Mouse (Mus musculus) lung, embryonic 16.5 days (tissue): Measurements from ENCODE around the gene Itga10. TPM values are rescaled to one million over a fixed set of nuclear protein-coding genes. Genes with fewer than 3 reads are reported as not detected.
A peak's percentile ranks its signal among the peaks of the same experiment; 100 is the strongest.

Experiments used
- ATAC-seq: fragments of 200-750 bp; cut with Nextera tagmentation; 2 replicates; pipeline ENCODE4 v1.8.0; 2017; ENCODE audit warnings: low read depth, mild to moderate bottlenecking, moderate library complexity
- H3K27ac ChIP-seq: fragments of 300-500 bp; sonication (generic); 2 replicates; pipeline ENCODE4 v1.5.1; 2014; ENCODE audit warnings: mild to moderate bottlenecking, control low read depth, low read length
- H3K27me3 ChIP-seq: fragments of 300-500 bp; sonication (generic); 2 replicates; pipeline ENCODE4 v1.6.1; 2014; ENCODE audit warnings: low read depth, low read length, mixed read lengths; ENCODE audit not compliant: control insufficient read depth, insufficient read depth
- H3K36me3 ChIP-seq: fragments of 300-500 bp; sonication (generic); 2 replicates; pipeline ENCODE4 v1.6.1; 2014; ENCODE audit warnings: low read length; ENCODE audit not compliant: control insufficient read depth, insufficient read depth
- H3K4me1 ChIP-seq: fragments of 300-500 bp; sonication (generic); replicated peaks from 2 replicates; pipeline ENCODE4 v1.6.1; 2014; ENCODE audit warnings: low read length, mixed read lengths; ENCODE audit not compliant: control insufficient read depth, insufficient read depth
- H3K4me2 ChIP-seq: fragments of 300-500 bp; sonication (generic); 2 replicates; pipeline ENCODE4 v1.6.1; 2014; ENCODE audit warnings: low read depth, low read length, control low read depth
- H3K4me3 ChIP-seq: fragments of 300-500 bp; sonication (generic); 2 replicates; pipeline ENCODE4 v1.5.1; 2014; ENCODE audit warnings: mild to moderate bottlenecking, low read length, control low read depth
- H3K9ac ChIP-seq: fragments of 300-500 bp; sonication (generic); 2 replicates; pipeline ENCODE4 v1.6.1; 2014; ENCODE audit warnings: low read length, control low read depth
- H3K9me3 ChIP-seq: fragments of 300-500 bp; sonication (generic); 2 replicates; pipeline ENCODE4 v1.6.1; 2016; ENCODE audit warnings: low read length; ENCODE audit not compliant: control insufficient read depth
- WGBS: fragments of 180-500 bp; shearing (Covaris S2); extraction: QIAGEN DNeasy Blood & Tissue Kit; methylation state at CpG from one replicate; pipeline ENCODE4 v1.1.7; 2014; 5-methylcytosine and 5-hydroxymethylcytosine counted together
- polyA plus RNA-seq: library from polyadenylated mRNA; unstranded; fragments of >200 nt; fragmentation: Nextera tagmentation; extraction: Ambion mirVana; gene quantifications from 2 replicates; pipeline ENCODE4 v1.2.1, GENCODE M21; 2015

Itga10 gene
- polyA plus RNA-seq, 1 experiment from 2014 or later: 1.0 TPM

DNA sequence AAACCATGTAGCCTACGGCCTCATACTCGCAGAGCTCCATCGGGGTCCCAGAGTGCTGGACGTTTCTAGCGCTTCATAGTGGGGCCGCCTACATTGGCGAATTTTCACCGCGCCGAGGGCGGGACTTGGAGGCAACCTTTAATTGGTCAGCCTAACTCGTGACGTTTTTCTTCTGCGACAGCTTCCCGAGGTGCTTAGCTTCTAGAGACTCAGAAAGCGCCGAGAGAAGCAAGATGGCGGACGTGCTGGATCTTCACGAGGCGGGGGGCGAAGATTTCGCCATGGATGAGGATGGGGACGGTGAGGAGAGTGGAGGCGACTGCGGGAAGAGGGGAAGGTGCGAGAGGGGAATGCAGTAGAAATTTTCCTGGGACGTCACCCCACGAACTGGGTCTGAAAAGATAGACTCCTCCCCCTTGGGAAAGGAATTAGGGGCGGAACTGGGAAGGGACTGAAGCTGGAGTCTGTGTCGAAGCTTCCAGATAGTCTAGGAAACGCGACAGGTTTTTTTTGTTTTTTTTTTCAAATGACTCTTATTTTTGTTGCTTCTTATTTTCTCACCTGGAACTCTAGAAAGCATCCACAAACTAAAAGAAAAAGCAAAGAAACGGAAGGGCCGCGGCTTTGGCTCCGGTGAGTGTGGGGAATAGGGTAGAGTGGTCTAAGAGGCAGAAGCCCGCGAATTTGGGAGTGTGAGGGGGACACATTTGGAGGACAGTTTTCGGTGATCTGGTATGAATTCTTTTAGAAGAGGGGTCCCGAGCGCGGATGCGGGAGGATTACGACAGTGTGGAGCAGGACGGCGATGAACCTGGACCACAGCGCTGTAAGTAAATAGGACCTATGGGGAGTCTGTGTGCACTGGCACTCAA, 15.4 kb upstream of the Itga10 start, which contains the start of gene Rbm8a:
Rbm8a (plus strand) TSS at position 205 of the 872 bp plus-strand sequence.
- H3K4me2 ChIP-seq: peak within 1 kb of the TSS; percentile 95
- peak within 1 kb of the TSS; percentile 83 for H3K9ac ChIP-seq
- ATAC-seq: peak; percentile 96
- H3K36me3 ChIP-seq: peaks cover 14% of the 10 kb centered on the region
- no peaks in the 10 kb centered on the region for H3K27me3 ChIP-seq
- peak within 1 kb of the TSS; percentile 90 for H3K4me3 ChIP-seq
- peak within 1 kb of the TSS; percentile 79 for H3K27ac ChIP-seq
- WGBS: under 1% methylated on average over 48 of the region's 48 CpGs
- H3K9me3 ChIP-seq: no peaks in the 10 kb centered on the region
- H3K4me1 ChIP-seq: peaks cover 12% of the 10 kb centered on the region; the same call in 1 of the 2 replicates

DNA sequence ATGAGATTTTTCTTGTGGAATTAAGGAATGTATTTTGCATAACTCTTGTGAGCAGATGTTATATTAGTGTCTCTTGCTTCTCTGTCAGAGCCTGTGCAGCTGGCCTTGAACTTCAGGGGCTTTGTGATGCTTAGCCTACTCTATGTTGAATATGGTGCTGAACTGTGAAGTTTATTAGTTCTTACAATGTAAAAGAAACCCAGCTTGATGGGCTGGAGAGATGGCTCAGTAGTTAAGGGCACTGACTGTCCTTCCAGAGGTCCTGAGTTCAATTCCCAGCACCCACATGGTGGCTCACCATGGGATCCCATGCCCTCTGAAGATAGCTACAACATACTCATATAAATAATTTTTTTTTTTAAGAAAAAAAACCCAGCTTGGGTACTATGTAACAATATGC, 13.3 kb upstream of the Itga10 start:
- ATAC-seq: no peak

DNA sequence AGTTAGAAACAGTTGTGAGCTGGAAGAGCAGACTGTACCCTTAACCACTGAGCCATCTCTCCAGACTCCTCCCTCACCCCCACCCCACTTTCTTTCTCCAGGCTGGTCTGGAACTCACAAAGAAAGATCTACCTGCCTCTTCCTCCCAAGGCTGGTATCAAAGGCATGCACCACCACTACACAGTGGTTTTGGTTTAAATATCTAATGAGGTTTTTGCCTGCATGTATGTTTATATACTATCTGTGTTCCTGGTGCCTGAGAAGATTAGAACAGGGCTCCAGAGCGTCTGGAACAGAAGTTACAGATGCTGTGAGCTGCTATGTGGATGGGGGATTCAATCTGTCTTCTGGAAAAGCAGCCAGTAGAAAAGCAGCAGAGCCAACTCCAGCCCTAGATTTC, 11.4 kb upstream of the Itga10 start:
- no peak overlapping the region for H3K4me3 ChIP-seq
- no peak overlapping the region for H3K27ac ChIP-seq
- H3K9ac ChIP-seq: no peak overlapping the region
- H3K4me1 ChIP-seq: peaks cover 22% of the 10 kb centered on the region
- ATAC-seq: no peak
- peaks cover 20% of the 10 kb centered on the region for H3K36me3 ChIP-seq
- WGBS: 61% methylated on average over 1 of the region's 1 CpGs
- H3K27me3 ChIP-seq: no peaks in the 10 kb centered on the region
- no peak overlapping the region for H3K4me2 ChIP-seq
- no peaks in the 10 kb centered on the region for H3K9me3 ChIP-seq

More for the DNA sequence above, 13.3 kb upstream of the Itga10 start:
- no peaks in the 10 kb centered on the region for H3K27me3 ChIP-seq
- H3K9ac ChIP-seq: no peak overlapping the region
- peaks cover 23% of the 10 kb centered on the region for H3K4me1 ChIP-seq
- H3K4me3 ChIP-seq: no peak overlapping the region
- no peak overlapping the region for H3K4me2 ChIP-seq
- H3K36me3 ChIP-seq: peaks cover 14% of the 10 kb centered on the region
- no peak overlapping the region for H3K27ac ChIP-seq
- H3K9me3 ChIP-seq: no peaks in the 10 kb centered on the region

DNA sequence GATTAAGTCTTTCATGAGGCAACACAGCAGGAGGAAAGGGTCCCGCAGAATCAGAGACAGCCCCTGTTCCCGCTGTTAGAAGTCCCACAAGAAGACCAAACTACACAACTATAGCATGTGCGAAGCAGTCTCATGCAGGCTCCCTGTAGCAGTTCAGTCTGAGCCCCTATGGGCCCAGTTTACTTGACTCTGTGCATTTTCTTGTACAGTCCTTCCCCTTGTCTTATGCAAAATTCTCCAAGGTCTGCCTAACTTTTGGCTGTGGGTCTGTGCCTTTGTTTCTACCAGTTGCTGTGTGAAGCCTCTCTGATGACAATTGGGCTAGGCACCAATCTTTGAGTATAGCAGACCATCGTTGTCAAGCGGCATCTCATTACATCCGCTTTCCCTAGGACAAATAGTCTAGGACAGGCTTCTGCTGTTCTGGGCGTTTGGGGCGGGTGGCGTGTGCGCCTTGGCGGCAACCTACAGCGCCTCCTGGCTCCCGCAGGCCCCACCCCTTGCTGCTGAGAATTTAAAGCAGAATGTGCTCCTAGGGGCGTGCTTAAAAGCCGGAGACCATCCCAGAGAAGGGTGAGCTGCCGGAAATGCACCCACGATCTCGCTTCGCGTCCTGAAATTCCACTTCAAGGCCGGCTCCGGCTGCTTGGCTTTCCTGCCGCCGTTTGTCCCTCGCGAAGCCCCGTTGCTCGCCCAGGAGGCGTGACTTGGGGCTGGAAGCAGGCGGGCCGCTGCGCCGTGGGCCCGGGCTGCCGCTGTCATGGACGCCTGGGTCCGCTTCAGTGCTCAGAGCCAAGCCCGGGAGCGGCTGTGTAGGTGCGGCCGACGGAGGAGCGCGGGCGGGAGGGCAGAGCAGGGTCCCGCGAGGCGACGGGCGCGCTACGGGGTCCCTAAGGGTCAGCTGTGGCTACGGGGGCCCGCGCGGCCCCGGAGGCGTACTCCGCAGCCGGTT, 10.2 kb upstream of the Itga10 start, which contains the start of the genes Pex11b and Gm42957:
Pex11b (plus strand) TSS at position 449 of the 952 bp plus-strand sequence.
Gm42957 (plus strand) TSS at position 547 of the 952 bp plus-strand sequence.
- peaks cover 19% of the 10 kb centered on the region for H3K4me1 ChIP-seq
- H3K27me3 ChIP-seq: no peaks in the 10 kb centered on the region
- H3K9me3 ChIP-seq: no peaks in the 10 kb centered on the region
- peaks cover 26% of the 10 kb centered on the region for H3K36me3 ChIP-seq
- peak within 1 kb of the TSS; percentile 87 for H3K27ac ChIP-seq
- ATAC-seq: peak; percentile 96
- peak within 1 kb of the TSS; percentile 79 for H3K4me3 ChIP-seq
- peak within 1 kb of the TSS; percentile 91 for H3K9ac ChIP-seq
- H3K4me2 ChIP-seq: peak within 1 kb of the TSS; percentile 62
- WGBS: 2% methylated on average over 60 of the region's 60 CpGs

DNA sequence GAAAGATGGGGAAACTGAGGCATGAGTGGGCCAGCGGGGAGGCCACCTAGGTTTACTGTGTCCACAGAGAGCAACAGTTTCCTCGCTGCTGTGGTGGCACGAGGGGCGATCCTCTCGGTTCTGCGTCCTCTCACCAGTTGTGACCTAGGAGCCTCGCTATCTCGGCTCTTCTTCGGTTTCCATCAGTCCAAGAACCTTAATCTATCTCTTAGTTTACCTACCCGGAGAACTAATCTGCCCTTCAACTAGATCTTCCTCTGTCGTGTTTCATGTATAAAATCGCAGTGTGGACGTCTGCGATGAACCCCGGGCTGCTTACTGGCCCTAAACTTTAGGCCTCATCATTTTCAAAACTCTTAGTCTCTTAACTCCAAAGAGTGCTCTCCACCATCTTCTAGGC, 9.5 kb upstream of the Itga10 start:
- Histone ChIP-seq H3K9me3 (no peaks in the 10 kb centered on the region), H3K4me3 (peak overlapping the region; percentile 79), H3K36me3 (peaks cover 31% of the 10 kb centered on the region), H3K27ac (peak overlapping the region; percentile 87), H3K4me1 (peaks cover 15% of the 10 kb centered on the region), H3K9ac (peak overlapping the region; percentile 91), H3K4me2 (peak overlapping the region; percentile 62), H3K27me3 (no peaks in the 10 kb centered on the region)
- WGBS: 8% methylated on average over 15 of the region's 15 CpGs
- no peak; the same call in 1 of the 2 replicates for ATAC-seq

DNA sequence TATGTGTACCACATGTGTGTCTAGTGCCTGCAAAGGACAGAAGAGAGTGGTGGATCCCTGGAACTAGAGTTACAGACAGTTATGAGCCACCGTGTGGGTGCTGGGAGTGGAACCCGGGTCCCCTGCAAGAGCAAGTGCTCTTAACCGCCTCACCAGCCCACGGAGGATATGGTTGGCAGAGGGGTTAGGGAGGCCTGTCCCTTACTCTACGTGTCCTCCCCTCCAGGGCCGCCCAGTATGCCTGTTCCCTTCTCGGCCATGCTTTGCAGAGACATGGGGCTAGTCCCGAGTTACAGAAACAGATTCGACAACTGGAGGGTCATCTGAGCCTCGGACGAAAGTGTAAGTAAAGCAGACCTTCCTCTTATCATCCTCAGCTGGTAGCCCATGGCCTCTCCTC, 8.9 kb upstream of the Itga10 start:
- Histone ChIP-seq H3K9ac (peak overlapping the region; percentile 91), H3K4me2 (peak overlapping the region; percentile 62), H3K27me3 (no peaks in the 10 kb centered on the region), H3K4me3 (peak overlapping the region; percentile 79), H3K36me3 (peaks cover 31% of the 10 kb centered on the region), H3K4me1 (peaks cover 15% of the 10 kb centered on the region), H3K9me3 (no peaks in the 10 kb centered on the region), H3K27ac (no peak overlapping the region)
- ATAC-seq: no peak
- 55% methylated on average over 11 of the region's 11 CpGs for WGBS

DNA sequence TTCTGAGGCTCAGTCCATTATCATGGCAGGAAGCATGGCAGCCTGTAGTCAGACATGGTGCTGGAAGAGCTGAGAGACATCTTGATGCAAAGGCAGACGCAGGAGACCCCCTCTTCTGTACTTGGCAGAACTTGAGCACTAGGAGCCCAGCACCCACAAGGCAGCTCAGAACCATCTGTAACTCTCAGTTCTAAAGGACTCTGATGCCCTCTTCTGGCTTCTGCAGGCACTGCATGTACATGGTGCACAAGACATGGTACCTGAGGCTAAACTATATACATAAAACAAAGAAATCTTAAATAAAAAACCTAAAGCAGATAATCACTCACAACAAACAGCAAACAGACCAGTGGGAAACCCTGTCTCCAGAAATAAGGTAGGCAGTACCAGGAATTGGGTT, 6.2 kb upstream of the Itga10 start:
- WGBS: 81% methylated on average over 1 of the region's 1 CpGs
- Histone ChIP-seq H3K4me1 (peaks cover 15% of the 10 kb centered on the region), H3K4me2 (no peak overlapping the region), H3K4me3 (no peak overlapping the region), H3K27me3 (no peaks in the 10 kb centered on the region), H3K9me3 (no peaks in the 10 kb centered on the region), H3K36me3 (peaks cover 24% of the 10 kb centered on the region), H3K9ac (no peak overlapping the region), H3K27ac (no peak overlapping the region)
- no peak for ATAC-seq

DNA sequence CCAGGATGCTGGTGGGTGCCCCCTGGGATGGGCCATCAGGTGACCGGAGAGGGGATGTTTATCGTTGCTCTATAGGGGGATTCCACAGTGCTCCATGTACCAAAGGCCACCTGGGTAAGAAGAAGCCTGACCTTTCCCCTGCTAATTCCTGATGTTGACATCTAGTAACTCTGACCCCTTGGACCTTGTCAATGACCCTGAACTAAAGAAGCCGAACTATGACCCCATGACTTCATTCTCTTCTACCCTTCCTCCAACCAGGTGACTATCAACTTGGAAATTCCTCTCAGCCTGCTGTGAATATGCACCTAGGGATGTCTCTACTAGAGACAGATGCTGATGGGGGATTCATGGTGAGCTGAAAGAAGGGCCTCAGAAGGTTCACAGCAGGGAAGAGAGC, 2.0 kb downstream of the Itga10 start:
- no peaks in the 10 kb centered on the region for H3K9me3 ChIP-seq
- 74% methylated on average over 3 of the region's 3 CpGs for WGBS
- no peaks in the 10 kb centered on the region for H3K4me1 ChIP-seq

DNA sequence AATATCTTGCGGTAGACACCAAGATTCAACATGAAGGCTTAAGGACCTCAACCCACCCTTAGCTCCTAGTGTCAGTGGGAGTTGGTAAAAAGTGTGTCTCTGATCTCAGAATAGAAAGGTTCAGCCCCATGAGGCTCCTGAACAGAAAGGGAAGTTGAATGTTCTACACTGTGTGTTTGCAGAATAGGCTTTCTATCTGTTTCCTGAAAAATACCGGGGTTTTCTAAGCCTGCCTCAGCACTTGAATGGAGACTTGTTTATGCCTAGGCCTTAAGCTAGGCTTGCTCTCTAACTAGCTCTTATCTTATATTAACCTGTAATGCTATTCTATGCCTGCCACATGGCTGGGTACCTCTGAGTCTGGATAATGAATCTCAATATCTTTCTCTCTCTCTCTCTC, 15.5 kb downstream of the Itga10 start:
- ATAC-seq: no peak
- WGBS: 86% methylated on average over 2 of the region's 2 CpGs
- Histone ChIP-seq H3K27me3 (no peaks in the 10 kb centered on the region), H3K4me3 (no peak overlapping the region), H3K9me3 (no peaks in the 10 kb centered on the region), H3K9ac (no peak overlapping the region), H3K36me3 (no peaks in the 10 kb centered on the region), H3K4me1 (peaks cover 8% of the 10 kb centered on the region), H3K4me2 (no peak overlapping the region), H3K27ac (no peak overlapping the region)

More for the DNA sequence above, 2.0 kb downstream of the Itga10 start:
- peaks cover 9% of the 10 kb centered on the region; the same call in 1 of the 2 replicates for H3K36me3 ChIP-seq
- no peak overlapping the region for H3K27ac ChIP-seq
- H3K4me2 ChIP-seq: no peak overlapping the region
- no peak for ATAC-seq
- no peak overlapping the region for H3K4me3 ChIP-seq
- H3K9ac ChIP-seq: no peak overlapping the region
- H3K27me3 ChIP-seq: no peaks in the 10 kb centered on the region
